Mouse (Mus musculus) olfactory bulb, adult 2 months (tissue): ENCODE measurements around the gene Samd11. TPM values are rescaled to one million over a fixed set of nuclear protein-coding genes. Genes with fewer than 3 reads are reported as not detected.
A peak's percentile ranks its signal among the peaks of the same experiment; 100 is the strongest.

ENCODE experiments used
- H3K27ac ChIP-seq: fragments of 200-500 bp; 2 replicates; pipeline ENCODE4 v1.5.1; 2012; ENCODE audit warnings: low read depth, low read length; ENCODE audit not compliant: insufficient read depth
- H3K4me1 ChIP-seq: fragments of 200-500 bp; 2 replicates; pipeline ENCODE4 v1.6.1; 2012; ENCODE audit warnings: low read length; ENCODE audit not compliant: control insufficient read depth, insufficient read depth
- H3K4me3 ChIP-seq: fragments of 200-500 bp; 2 replicates; pipeline ENCODE4 v1.5.1; 2012; ENCODE audit warnings: mild to moderate bottlenecking, low read depth, low read length, moderate library complexity; ENCODE audit not compliant: insufficient read depth
- CTCF ChIP-seq: fragments of 200-500 bp; IDR thresholded peaks from 2 replicates; pipeline ENCODE4 v1.5.1; 2012; ENCODE audit warnings: low read depth, mild to moderate bottlenecking, low read length, moderate library complexity; ENCODE audit not compliant: insufficient read depth
- POLR2A ChIP-seq: fragments of 200-500 bp; IDR thresholded peaks from 2 replicates; pipeline ENCODE4 v1.6.1; 2012; ENCODE audit warnings: mild to moderate bottlenecking, low read depth, low read length, moderate library complexity; ENCODE audit not compliant: insufficient read depth
- WGBS: fragments of 180-500 bp; shearing (Covaris S2); methylation state at CpG from one replicate; pipeline ENCODE4 v1.1.7; 2018; 5-methylcytosine and 5-hydroxymethylcytosine counted together
- polyA plus RNA-seq: library from polyadenylated mRNA; stranded (reverse); fragments of >200 nt; gene quantifications from 2 replicates; pipeline ENCODE4 v1.2.4, GENCODE M21; 2012; ENCODE audit warnings: low replicate concordance; ENCODE audit not compliant: missing spikeins, insufficient read depth, insufficient read length

The Samd11 gene
- not detected in 2 replicates for polyA plus RNA-seq

DNA sequence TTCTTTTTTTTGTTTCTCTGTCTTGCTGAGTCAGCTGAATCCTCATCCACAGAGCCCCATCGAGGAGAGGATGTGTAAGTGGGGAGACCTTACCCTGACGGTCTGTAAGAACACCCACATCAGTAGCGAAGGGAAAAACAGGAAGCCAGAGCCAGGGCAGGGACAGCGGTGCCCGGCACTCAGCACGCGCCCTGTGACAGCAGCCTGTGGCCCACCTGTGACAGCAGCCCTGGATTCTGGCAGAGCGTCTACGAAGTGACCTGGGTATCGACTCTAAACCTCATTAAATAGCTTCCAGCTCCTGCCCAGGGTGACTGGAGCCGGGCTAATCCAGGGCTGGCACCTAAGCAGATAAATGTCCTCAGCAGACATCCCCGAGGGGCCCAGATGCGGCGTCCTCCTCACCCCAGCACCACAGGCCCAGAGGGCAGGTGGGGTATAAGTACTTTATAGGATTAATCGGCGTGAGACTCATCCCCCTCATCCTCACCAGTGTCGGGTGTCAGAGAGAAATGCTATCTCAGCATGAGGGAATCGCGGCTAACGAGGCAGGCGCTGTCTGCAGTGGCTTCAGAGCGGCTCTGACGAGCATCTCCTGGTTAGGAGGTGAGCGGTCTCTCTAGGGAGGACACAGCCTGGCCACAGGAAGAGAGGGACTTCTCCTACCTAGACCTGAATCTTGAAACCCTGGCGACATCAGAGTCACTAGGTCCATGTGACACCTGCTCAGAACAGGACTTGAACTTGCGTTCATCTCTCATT is at the start of gene Samd11:
Samd11 (minus strand) TSS at position 580 of the 762 bp plus-strand sequence.
- WGBS = 45% methylated on average over 26 of the region's 26 CpGs
- H3K4me1 ChIP-seq = peaks cover 4% of the 10 kb centered on the region
- H3K27ac ChIP-seq = no peak within 1 kb of the TSS
- no peak within 1 kb of the TSS for H3K4me3 ChIP-seq
- TF ChIP-seq CTCF (no peak), POLR2A (no peak)

- Histone ChIP-seq H3K4me1 (peaks cover 8% of the 10 kb centered on the region), H3K27ac (no peak overlapping the region), H3K4me3 (peak overlapping the region; percentile 26; the same call in 1 of the 2 replicates)
- no peak for TF ChIP-seq POLR2A
- TF ChIP-seq CTCF = no peak
- WGBS = 11% methylated on average over 30 of the region's 30 CpGs
These were observed 938 bp downstream of the Samd11 start for GRCm38 (mm10) chr4:156254361-156255077.

- peaks cover 19% of the 10 kb centered on the region for H3K4me1 ChIP-seq
- H3K27ac ChIP-seq = no peak overlapping the region
- no peak overlapping the region for H3K4me3 ChIP-seq
- 69% methylated on average over 7 of the region's 7 CpGs for WGBS
- TF ChIP-seq CTCF (no peak), POLR2A (no peak)
These were observed 2.4 kb downstream of the Samd11 start for GRCm38 (mm10) chr4:156253043-156253442.

DNA sequence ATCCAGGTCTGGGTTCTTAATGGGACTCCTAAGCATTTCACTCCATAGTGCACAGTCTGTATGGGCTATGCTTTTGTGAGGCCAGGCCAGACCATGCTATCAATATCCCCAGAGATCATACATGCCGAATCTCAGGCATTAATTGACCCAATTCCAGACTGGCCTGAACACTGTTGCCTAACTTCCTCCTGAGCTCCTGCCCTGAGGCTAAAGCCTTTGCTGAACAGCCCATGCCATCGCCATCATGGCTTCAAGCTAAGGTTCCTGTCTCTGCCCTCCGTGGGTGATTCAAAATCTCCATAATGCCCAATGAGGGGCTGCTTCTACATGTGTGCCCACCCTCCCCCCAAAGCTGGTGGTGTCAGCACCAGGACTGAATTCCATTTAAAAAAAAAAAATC is 2.8 kb downstream of the Samd11 start:
- Histone ChIP-seq H3K27ac (no peak overlapping the region), H3K4me3 (no peak overlapping the region), H3K4me1 (peaks cover 19% of the 10 kb centered on the region)
- WGBS = 57% methylated on average over 3 of the region's 3 CpGs
- TF ChIP-seq POLR2A (no peak), CTCF (no peak)

DNA sequence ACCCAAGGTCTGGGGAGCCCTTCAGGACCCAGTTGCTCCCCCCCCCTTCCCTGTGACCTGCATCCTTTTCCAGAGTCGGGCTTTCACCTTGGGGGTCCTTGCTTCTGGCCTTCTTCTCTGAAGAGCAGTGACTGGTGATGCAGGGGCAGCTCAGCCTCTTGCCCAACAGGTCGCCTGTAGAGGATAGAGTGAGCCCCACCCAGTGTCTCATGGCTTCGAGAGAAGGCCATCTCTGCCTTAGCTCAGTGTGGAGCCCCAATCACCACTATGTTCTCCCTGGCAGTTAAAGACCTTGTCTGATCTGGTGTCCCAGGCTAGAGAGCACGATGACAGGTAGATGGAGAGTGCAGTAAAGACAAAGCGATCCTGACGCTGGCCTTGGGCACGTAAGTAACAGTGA is 3.3 kb downstream of the Samd11 start:
- no peak overlapping the region for H3K27ac ChIP-seq
- H3K4me3 ChIP-seq = no peak overlapping the region
- H3K4me1 ChIP-seq = peaks cover 19% of the 10 kb centered on the region
- TF ChIP-seq POLR2A (no peak), CTCF (no peak)
- WGBS = 53% methylated on average over 7 of the region's 7 CpGs

DNA sequence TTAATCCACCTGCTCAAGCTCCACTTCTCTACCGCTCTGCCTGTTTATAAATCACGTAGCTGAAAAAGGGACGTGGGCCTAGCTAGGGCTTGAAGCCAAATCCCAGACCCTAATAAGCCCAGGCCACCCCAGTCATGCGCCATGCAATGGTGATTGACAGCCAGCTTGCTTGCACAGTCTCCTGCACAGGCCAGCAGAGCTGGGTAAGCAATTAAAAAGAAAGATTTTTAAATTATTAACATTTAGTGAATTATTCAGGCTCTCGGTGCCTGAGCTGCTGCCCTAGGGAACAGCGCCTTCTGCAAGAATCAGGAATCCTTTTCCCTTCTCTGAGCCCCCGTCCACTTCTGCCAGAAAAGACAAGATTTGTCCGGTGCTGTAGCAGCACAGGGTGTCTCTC is 4.4 kb downstream of the Samd11 start:
- TF ChIP-seq CTCF (no peak), POLR2A (no peak)
- H3K27ac ChIP-seq = no peak overlapping the region
- WGBS = 58% methylated on average over 8 of the region's 8 CpGs
- peaks cover 19% of the 10 kb centered on the region for H3K4me1 ChIP-seq
- no peak overlapping the region for H3K4me3 ChIP-seq

GRCm38 (mm10) chr4:156249567-156249966 is 5.9 kb downstream of the Samd11 start:
- 56% methylated on average over 11 of the region's 11 CpGs for WGBS
- Histone ChIP-seq H3K4me3 (no peak overlapping the region), H3K27ac (no peak overlapping the region; the same call in 1 of the 2 replicates), H3K4me1 (peaks cover 19% of the 10 kb centered on the region)
- TF ChIP-seq POLR2A (no peak), CTCF (no peak)

- Histone ChIP-seq H3K4me3 (peak overlapping the region; percentile 89), H3K27ac (no peak overlapping the region), H3K4me1 (peaks cover 27% of the 10 kb centered on the region)
- TF ChIP-seq POLR2A (no peak), CTCF (no peak)
- 19% methylated on average over 58 of the region's 60 CpGs for WGBS
These were observed 18.6 kb downstream of the Samd11 start for GRCm38 (mm10) chr4:156236651-156237447.
